Mouse (Mus musculus) G1E (cell line): Measurements from ENCODE around the gene Pde4d.

Experiments
- CTCF ChIP-seq: IDR thresholded peaks from 2 replicates; pipeline ENCODE4 v1.5.1; 2012; ENCODE audit warnings: low read depth, low read length, inconsistent platforms, mixed read lengths
- GATA1 ChIP-seq: IDR thresholded peaks from 2 replicates; pipeline ENCODE4 v1.6.1; 2012; ENCODE audit warnings: borderline replicate concordance, low read length, inconsistent platforms, mixed read lengths
- GATA2 ChIP-seq: IDR thresholded peaks from 2 replicates; pipeline ENCODE4 v1.6.1; 2012; ENCODE audit warnings: low read depth, low read length, inconsistent platforms, borderline replicate concordance
- POLR2AphosphoS5 ChIP-seq: IDR thresholded peaks from 2 replicates; pipeline ENCODE4 v1.6.1; 2012; ENCODE audit warnings: low read depth, low read length, inconsistent platforms; ENCODE audit not compliant: insufficient replicate concordance
- TAL1 ChIP-seq: conservative IDR thresholded peaks from 2 replicates; pipeline ENCODE4 v1.6.1; 2012; ENCODE audit warnings: low read depth, low read length, inconsistent platforms, mixed read lengths

GRCm38 (mm10) chr13:109880392-109880791 lies 1430.6 kb downstream of the Pde4d start:
- TF ChIP-seq CTCF (no peak), TAL1 (no peak), GATA1 (no peak), GATA2 (no peak), POLR2AphosphoS5 (no peak)
